15 mouse cellular contexts compared by ENCODE assay signal in genomic region chr11:52726001-52726400, GRCm38 (mm10). TPM values are rescaled to one million over a fixed set of nuclear protein-coding genes. Genes with fewer than 3 reads are reported as not detected.
DNase-seq lines count a peak whose midpoint lies in the region; ATAC-seq and TF ChIP-seq lines count a peak whose summit lies in the region.
"Had no signal": no experiment of that assay in that cellular context is flagged by ENCODE, and none has a peak within 500 bp of the region (broad histone marks: within the 10 kb centered on the region; RNA-seq: fewer than 3 reads in every experiment).

No protein-coding gene starts in this region.

- DNase-seq in heart, adult 2 months: no peak
- DNase-seq in heart, adult 8-10 months (ENCODE audit: low spot score): no peak
- DNase-seq in lung, embryonic 14.5 days: no peak
- DNase-seq in lung, postnatal 25 days (ENCODE audit: low spot score): no peak
- DNase-seq in G1E (ENCODE audit: low spot score): no peak
- DNase-seq in induced T-regulatory cell, adult 2 months (ENCODE audit: low read depth): peak; percentile 30
- DNase-seq in thymus, postnatal 25 days: no peak
- DNase-seq: cerebellum, postnatal 14 days had no signal

- H3K9me3 ChIP-seq in lung, embryonic 14.5 days (ENCODE audit: low read depth, low read length): no peaks in the 10 kb centered on the region
- no peaks in the 10 kb centered on the region for H3K9me3 ChIP-seq in G1E (replicated peaks)
- H3K9me3 ChIP-seq: hindbrain, embryonic 15.5 days; limb, embryonic 15.5 days had no signal

- no peaks in the 10 kb centered on the region for H3K4me1 ChIP-seq in heart, adult 2 months (ENCODE audit: control insufficient read depth, insufficient read depth, low read length)
- no peaks in the 10 kb centered on the region for H3K4me1 ChIP-seq in lung, embryonic 14.5 days (ENCODE audit: insufficient read depth)
- H3K4me1 ChIP-seq in G1E (ENCODE audit: insufficient read depth, low read depth, low read length): no peaks in the 10 kb centered on the region
- H3K4me1 ChIP-seq: heart, embryonic 10.5 days; hindbrain, embryonic 15.5 days; limb, embryonic 15.5 days had no signal

- intact Hi-C loops in heart, adult 2 months (cut with DNase I): no loop called here

- TF ChIP-seq POLR2A in heart, adult 2 months (IDR thresholded peaks at IDR 0.05; ENCODE audit: insufficient read depth, low read depth, low read length): no peak

- no peak overlapping the region for H3K27ac ChIP-seq in heart, adult 2 months
- no peak overlapping the region for H3K27ac ChIP-seq in lung, embryonic 14.5 days (ENCODE audit: low read depth)
- H3K27ac ChIP-seq: heart, embryonic 10.5 days; hindbrain, embryonic 15.5 days; limb, embryonic 15.5 days had no signal

- no peak for ATAC-seq in lung, embryonic 14.5 days (ENCODE audit: insufficient read depth)
- no peak for ATAC-seq in G1E (ENCODE audit: extremely low read depth, insufficient number of reproducible peaks, low FRiP score, poor library complexity, severe bottlenecking)
- no peak for ATAC-seq in activated CD4-positive, CD25-positive, alpha-beta regulatory T cell, adult 4 months
- ATAC-seq: forebrain, embryonic 14.5 days had no signal

- no peaks in the 10 kb centered on the region for H3K79me2 ChIP-seq in heart, adult 2 months (replicated peaks; ENCODE audit: control insufficient read depth, insufficient read depth, low read length)

- 100% methylated on average over 1 of the region's 1 CpGs for WGBS in heart, adult 2 months
- WGBS in lung, embryonic 14.5 days: 93% methylated on average over 1 of the region's 1 CpGs

- H3K4me3 ChIP-seq in heart, adult 2 months: no peak overlapping the region
- no peak overlapping the region for H3K4me3 ChIP-seq in lung, embryonic 14.5 days (ENCODE audit: low read depth, low read length)
- no peak overlapping the region for H3K4me3 ChIP-seq in G1E (ENCODE audit: low read depth, low read length)
- H3K4me3 ChIP-seq: heart, embryonic 10.5 days; hindbrain, embryonic 15.5 days; limb, embryonic 15.5 days; myocyte had no signal

- no peaks in the 10 kb centered on the region for H3K27me3 ChIP-seq in heart, adult 2 months (ENCODE audit: control insufficient read depth, insufficient read depth, low read length)
- no peaks in the 10 kb centered on the region for H3K27me3 ChIP-seq in lung, embryonic 14.5 days (ENCODE audit: insufficient read depth, low read length)
- no peaks in the 10 kb centered on the region for H3K27me3 ChIP-seq in G1E (ENCODE audit: insufficient read depth, low read length)
- H3K27me3 ChIP-seq: hindbrain, embryonic 15.5 days; limb, embryonic 15.5 days had no signal

- no peak overlapping the region for H3K4me2 ChIP-seq in lung, embryonic 14.5 days
- H3K4me2 ChIP-seq: hindbrain, embryonic 15.5 days; limb, embryonic 15.5 days had no signal

- no peaks in the 10 kb centered on the region for H3K36me3 ChIP-seq in heart, adult 2 months (ENCODE audit: control insufficient read depth, insufficient read depth, low read length)
- no peaks in the 10 kb centered on the region for H3K36me3 ChIP-seq in lung, embryonic 14.5 days (ENCODE audit: insufficient read depth)
- H3K36me3 ChIP-seq in G1E (replicated peaks): no peaks in the 10 kb centered on the region
- H3K36me3 ChIP-seq: heart, embryonic 10.5 days; hindbrain, embryonic 15.5 days; limb, embryonic 15.5 days had no signal

- peak; percentile 62 for TF ChIP-seq CTCF in heart, adult 2 months (IDR thresholded peaks at IDR 0.05)
- peak; percentile 58 for TF ChIP-seq CTCF in lung, embryonic 14.5 days (IDR thresholded peaks at IDR 0.05; ENCODE audit: low read depth)
- TF ChIP-seq CTCF in G1E (IDR thresholded peaks at IDR 0.05; ENCODE audit: low read depth, low read length): 0 out of 2 replicates have a peak, but pooled peaks have one; percentile 24

- TF ChIP-seq EP300 in heart, adult 2 months (IDR thresholded peaks at IDR 0.05; ENCODE audit: insufficient read depth, low read depth, low read length): no peak

- H3K9ac ChIP-seq in heart, adult 2 months (ENCODE audit: low read depth, low read length): no peak overlapping the region
- no peak overlapping the region for H3K9ac ChIP-seq in lung, embryonic 14.5 days
- H3K9ac ChIP-seq: hindbrain, embryonic 15.5 days; limb, embryonic 15.5 days had no signal

RNA-seq across cellular contexts. Expression of gene Fstl4, which starts 38.4 kb away (rescaled TPM):
- total RNA-seq in heart, adult 2 months (2021): 1 to 10 TPM; 3.0 to 4.0 TPM
- 0.82 and 1.5 TPM in 2 replicates for polyA plus RNA-seq in heart, adult 2 months (2012; rRNA removed)
- total RNA-seq in heart, adult 8-10 months (2022): 1 to 10 TPM; 3.0 to 9.4 (median 4.3) TPM
- polyA plus RNA-seq in lung, embryonic 14.5 days (2014; fragmentation: Nextera tagmentation; extraction: Ambion mirVana): 7.8 and 8.5 TPM in 2 replicates
- total RNA-seq in G1E (2014; fragmentation: Nextera tagmentation): not detected in 2 replicates
- 0.05 TPM in 1 of 2 replicates, not detected in the other for total RNA-seq in G1E (2017)
- not detected in 2 replicates for polyA plus RNA-seq in G1E (2012)
- polyA plus RNA-seq in activated CD4-positive, CD25-positive, alpha-beta regulatory T cell, adult 4 months (2017; shearing (Covaris generic)): not detected
- total RNA-seq: gastrocnemius, adult 8-10 months had no signal
- polyA plus RNA-seq: myocyte had no signal
